Comparison of ENCODE assay signal across 16 mouse cellular contexts in the genomic region with DNA sequence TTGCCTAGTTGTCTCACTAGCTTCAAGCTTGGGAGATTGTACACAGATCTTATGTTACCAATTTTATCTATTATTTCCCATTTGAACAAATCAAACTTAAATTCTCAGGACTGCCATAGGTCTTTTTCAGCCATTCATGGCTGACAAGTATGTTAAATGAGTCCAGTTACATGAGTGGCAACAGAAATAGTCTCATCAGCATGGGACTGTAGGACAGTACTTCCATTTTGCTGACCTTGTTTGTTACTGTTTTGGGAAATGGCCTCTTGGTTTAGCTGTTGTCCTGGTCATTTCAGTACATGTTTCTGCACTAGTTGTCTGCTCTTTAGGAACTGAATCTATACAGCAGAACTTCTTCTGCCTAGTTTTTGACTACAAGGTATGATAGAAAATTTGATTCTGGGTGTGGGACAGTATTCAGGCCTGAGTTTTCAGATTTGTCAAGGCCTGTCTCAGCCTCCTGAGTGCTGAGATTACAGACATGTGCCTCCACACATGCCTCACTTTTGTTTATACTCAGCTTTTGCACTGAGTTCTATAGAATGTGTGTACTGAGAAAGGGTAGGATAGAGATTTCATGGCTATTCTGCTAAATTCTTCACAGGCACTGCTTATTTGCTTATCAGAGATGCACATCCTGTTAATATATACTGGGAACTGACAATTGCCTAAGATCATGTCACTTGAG.
"Had no signal": no experiment of that assay in that cellular context is flagged by ENCODE, and none has a peak within 500 bp of the region (broad histone marks: within the 10 kb centered on the region; RNA-seq: fewer than 3 reads in every experiment).

No protein-coding gene starts in this region.

- H3K9me3 ChIP-seq: liver, embryonic 15.5 days; midbrain, embryonic 10.5 days; midbrain, embryonic 12.5 days; neural tube, embryonic 12.5 days; stomach, embryonic 15.5 days had no signal

- H3K4me3 ChIP-seq: liver, embryonic 15.5 days; midbrain, embryonic 10.5 days; midbrain, embryonic 12.5 days; neural tube, embryonic 12.5 days; stomach, embryonic 15.5 days had no signal

- H3K27ac ChIP-seq: liver, embryonic 15.5 days; midbrain, embryonic 10.5 days; midbrain, embryonic 12.5 days; neural tube, embryonic 12.5 days; stomach, embryonic 15.5 days; stomach, postnatal 0 days had no signal

- H3K4me1 ChIP-seq: midbrain, embryonic 10.5 days; midbrain, embryonic 12.5 days; neural tube, embryonic 12.5 days; stomach, embryonic 15.5 days had no signal

- H3K9ac ChIP-seq: liver, embryonic 15.5 days; lung, embryonic 14.5 days; midbrain, embryonic 12.5 days; neural tube, embryonic 12.5 days; stomach, embryonic 15.5 days had no signal

- H3K4me2 ChIP-seq: liver, embryonic 15.5 days; lung, embryonic 14.5 days; midbrain, embryonic 12.5 days; neural tube, embryonic 12.5 days; stomach, embryonic 15.5 days had no signal

- ATAC-seq: midbrain, embryonic 16.5 days had no signal

- H3K27me3 ChIP-seq: liver, embryonic 15.5 days; midbrain, embryonic 12.5 days; neural tube, embryonic 12.5 days; stomach, embryonic 15.5 days had no signal

- DNase-seq: lung, adult 18-20 months; lung, embryonic 14.5 days; lung, postnatal 10 days; lung, postnatal 4 days; midbrain, embryonic 14.5 days; right cerebral cortex, postnatal 14 days; thymus, adult 18-20 months; thymus, postnatal 14 days; thymus, postnatal 4 days had no signal
